Mouse (Mus musculus) lung, postnatal 0 days (tissue): ENCODE results near the gene Gm9913. TPM values are rescaled to one million over a fixed set of nuclear protein-coding genes. Genes with fewer than 3 reads are reported as not detected.

Source experiments
- ATAC-seq: fragments of 200-750 bp; cut with Nextera tagmentation; 2 replicates; pipeline ENCODE4 v1.8.0; 2017; ENCODE audit warnings: moderate library complexity
- DNase-seq: peaks from one replicate; pipeline ENCODE4 v3.0.0-alpha.2; 2016; ENCODE audit warnings: low spot score
- H3K27ac ChIP-seq: fragments of 300-500 bp; sonication (generic); 2 replicates; pipeline ENCODE4 v1.5.1; 2014; ENCODE audit warnings: antibody characterized with exemption, mild to moderate bottlenecking, low read length, mixed read lengths
- H3K27me3 ChIP-seq: fragments of 300-500 bp; sonication (generic); replicated peaks from 2 replicates; pipeline ENCODE4 v1.6.1; 2014; ENCODE audit warnings: low read length, mixed read lengths; ENCODE audit not compliant: insufficient read depth
- H3K36me3 ChIP-seq: fragments of 300-500 bp; sonication (generic); 2 replicates; pipeline ENCODE4 v1.6.1; 2014; ENCODE audit warnings: low read length, mixed read lengths; ENCODE audit not compliant: insufficient read depth
- H3K4me1 ChIP-seq: fragments of 300-500 bp; sonication (generic); 2 replicates; pipeline ENCODE4 v1.6.1; 2014; ENCODE audit warnings: antibody characterized with exemption, low read depth, low read length, mixed read lengths; ENCODE audit not compliant: insufficient read depth
- H3K4me2 ChIP-seq: fragments of 300-500 bp; sonication (generic); replicated peaks from 2 replicates; pipeline ENCODE4 v1.6.1; 2014; ENCODE audit warnings: low read depth, mild to moderate bottlenecking, low read length, moderate library complexity, mixed read lengths
- H3K4me3 ChIP-seq: fragments of 300-500 bp; sonication (generic); 2 replicates; pipeline ENCODE4 v1.5.1; 2014; ENCODE audit warnings: low read depth, low read length
- H3K9ac ChIP-seq: fragments of 300-500 bp; sonication (generic); replicated peaks from 2 replicates; pipeline ENCODE4 v1.6.1; 2014; ENCODE audit warnings: low read depth, mild to moderate bottlenecking
- H3K9me3 ChIP-seq: fragments of 300-500 bp; sonication (generic); 2 replicates; pipeline ENCODE4 v1.6.1; 2016; ENCODE audit warnings: low read length, mixed read lengths
- CTCF ChIP-seq: IDR thresholded peaks from 2 replicates; pipeline ENCODE4 v1.5.1; 2016; ENCODE audit warnings: antibody characterized with exemption, mild to moderate bottlenecking
- EP300 ChIP-seq: IDR thresholded peaks from 2 replicates; pipeline ENCODE4 v1.6.1; 2016; ENCODE audit warnings: antibody characterized with exemption, mild to moderate bottlenecking, control low read depth
- WGBS: fragments of 180-500 bp; shearing (Covaris S2); extraction: QIAGEN DNeasy Blood & Tissue Kit; methylation state at CpG from one replicate; pipeline ENCODE4 v1.1.7; 2014; 5-methylcytosine and 5-hydroxymethylcytosine counted together
- polyA plus RNA-seq: library from polyadenylated mRNA; unstranded; fragments of >200 nt; fragmentation: Nextera tagmentation; extraction: Ambion mirVana; gene quantifications from 2 replicates; pipeline ENCODE4 v1.2.1, GENCODE M21; 2015

Gm9913 gene
- polyA plus RNA-seq, 1 experiment from 2014 or later = 0.68 TPM

DNA sequence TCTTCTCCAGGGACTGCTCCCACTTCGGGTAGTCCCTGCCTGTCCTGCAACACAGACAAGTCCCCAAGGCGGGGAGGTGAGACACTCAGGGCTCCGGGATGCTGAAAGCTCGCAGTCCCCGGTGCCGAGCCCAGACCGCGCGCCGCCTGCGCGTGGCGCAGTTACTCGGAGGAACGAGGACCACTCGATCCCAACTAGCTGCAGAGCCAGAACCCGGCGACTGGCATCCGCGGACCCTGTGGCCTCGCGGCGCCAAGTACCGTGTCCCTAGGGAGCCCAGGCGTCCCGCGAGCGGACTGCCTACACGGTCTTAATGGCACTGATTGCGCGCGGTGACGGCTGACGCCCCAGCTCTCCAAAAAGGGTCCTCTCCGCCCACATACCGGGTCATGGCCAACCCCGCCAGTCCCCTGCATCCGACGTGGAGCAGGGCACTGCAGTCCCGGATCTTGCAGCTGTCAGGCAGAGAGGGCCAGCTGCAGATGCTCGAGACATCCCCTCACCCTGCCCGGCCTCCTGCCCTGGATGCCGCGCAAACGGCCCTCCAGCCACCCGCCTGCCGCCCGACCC, 942 bp downstream of the Gm9913 start:
- Histone ChIP-seq H3K9me3 (no peaks in the 10 kb centered on the region), H3K36me3 (no peaks in the 10 kb centered on the region), H3K27me3 (0 out of 2 replicates have a peak, but pooled peaks cover 5% of the 10 kb centered on the region), H3K4me3 (peak overlapping the region; percentile 61), H3K9ac (peak overlapping the region; percentile 70), H3K4me1 (peaks cover 5% of the 10 kb centered on the region; the same call in 1 of the 2 replicates), H3K27ac (peak overlapping the region; percentile 87), H3K4me2 (peak overlapping the region; percentile 87)
- DNase-seq = peak; percentile 66
- WGBS = under 1% methylated on average over 45 of the region's 48 CpGs
- TF ChIP-seq EP300 = no peak
- TF ChIP-seq CTCF = peak; percentile 28; the same call in 1 of the 2 replicates
- ATAC-seq = peak; percentile 70

DNA sequence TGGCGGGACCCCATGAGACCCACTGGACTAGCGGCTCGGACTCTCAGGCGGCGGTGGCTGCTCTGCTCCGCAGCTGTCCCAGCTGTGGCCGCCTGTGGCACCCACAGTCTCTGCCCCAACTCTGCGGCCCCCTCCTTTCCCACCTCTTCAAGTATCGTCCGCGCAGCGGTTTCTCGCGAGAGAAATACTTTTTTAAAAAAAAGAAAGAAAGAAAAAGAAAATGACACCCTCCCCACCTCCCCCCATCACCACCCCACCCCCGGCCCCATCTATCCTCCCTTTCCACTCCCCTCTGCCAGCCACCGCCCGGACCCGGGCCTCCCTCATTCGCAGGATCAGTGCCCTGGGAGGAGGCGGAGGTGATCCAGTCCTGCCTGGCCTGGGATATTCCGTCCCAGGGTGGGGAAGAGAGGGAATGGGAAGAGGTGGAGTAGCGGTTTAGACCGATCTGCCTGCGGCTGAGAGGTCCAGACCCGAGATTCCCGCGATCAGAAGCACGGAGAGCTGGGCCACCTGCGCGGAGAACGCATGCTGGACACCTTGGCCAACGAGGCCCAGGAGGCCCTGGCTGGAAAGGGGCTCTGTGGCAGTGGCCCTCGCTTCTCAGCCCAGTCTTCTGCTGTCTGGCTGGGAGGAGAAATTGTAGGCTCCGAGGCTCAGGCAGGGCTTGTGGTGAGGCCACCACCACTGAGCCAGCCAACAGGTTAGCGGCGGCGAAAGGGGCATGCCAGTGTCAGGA, 1.6 kb downstream of the Gm9913 start:
- no peaks in the 10 kb centered on the region for H3K9me3 ChIP-seq
- H3K27me3 ChIP-seq = 0 out of 2 replicates have a peak, but pooled peaks cover 5% of the 10 kb centered on the region
- H3K9ac ChIP-seq = peak overlapping the region; percentile 70
- TF ChIP-seq CTCF = no peak
- peak; percentile 36; the same call in 1 of the 2 replicates for TF ChIP-seq EP300
- H3K27ac ChIP-seq = peak overlapping the region; percentile 87
- peak overlapping the region; percentile 87 for H3K4me2 ChIP-seq
- DNase-seq (peak; percentile 91), ATAC-seq (peak; percentile 88)
- H3K36me3 ChIP-seq = no peaks in the 10 kb centered on the region
- peaks cover 5% of the 10 kb centered on the region; the same call in 1 of the 2 replicates for H3K4me1 ChIP-seq
- WGBS = 5% methylated on average over 35 of the region's 37 CpGs
- H3K4me3 ChIP-seq = peak overlapping the region; percentile 61

GRCm38 (mm10) chr2:125507893-125508292, 3.0 kb downstream of the Gm9913 start, which contains the start of gene Fbn1:
Fbn1 (minus strand) TSS chr2:125507993.
- H3K4me1 ChIP-seq = 0 out of 2 replicates have a peak, but pooled peaks cover 5% of the 10 kb centered on the region
- H3K4me2 ChIP-seq = peak within 1 kb of the TSS; percentile 87
- no peaks in the 10 kb centered on the region for H3K9me3 ChIP-seq
- H3K36me3 ChIP-seq = no peaks in the 10 kb centered on the region
- 73% methylated on average over 4 of the region's 4 CpGs for WGBS
- no peak for ATAC-seq
- no peak for DNase-seq
- H3K27ac ChIP-seq = peak within 1 kb of the TSS; percentile 87
- peak within 1 kb of the TSS; percentile 61; the same call in 1 of the 2 replicates for H3K4me3 ChIP-seq
- H3K27me3 ChIP-seq = 0 out of 2 replicates have a peak, but pooled peaks cover 5% of the 10 kb centered on the region
- TF ChIP-seq CTCF (no peak), EP300 (no peak)
- H3K9ac ChIP-seq = peak within 1 kb of the TSS; percentile 70

DNA sequence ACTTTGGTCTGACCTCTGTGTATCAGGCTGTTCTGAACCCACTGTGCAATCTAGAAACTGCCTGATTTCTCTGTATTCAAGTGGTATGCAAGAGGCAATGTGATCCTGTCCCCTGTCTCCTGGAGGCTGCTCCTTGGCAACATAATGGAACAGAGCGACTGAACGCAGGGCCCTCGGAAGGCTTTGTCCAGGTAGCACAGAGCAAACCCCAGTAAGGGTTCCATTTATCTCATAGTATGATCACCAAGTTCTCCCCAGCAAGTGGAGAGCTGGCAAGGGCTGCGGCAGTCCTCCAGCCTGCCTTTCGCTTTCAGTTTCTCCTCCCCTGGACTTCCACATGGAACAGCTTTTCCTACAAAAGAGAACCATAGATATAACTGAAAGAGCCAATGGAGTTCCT, 3.5 kb downstream of the Gm9913 start:
- H3K9ac ChIP-seq = no peak overlapping the region
- ATAC-seq = no peak
- H3K36me3 ChIP-seq = no peaks in the 10 kb centered on the region
- H3K27ac ChIP-seq = no peak overlapping the region
- no peaks in the 10 kb centered on the region for H3K9me3 ChIP-seq
- DNase-seq = no peak
- 94% methylated on average over 5 of the region's 5 CpGs for WGBS
- H3K4me1 ChIP-seq = 0 out of 2 replicates have a peak, but pooled peaks cover 5% of the 10 kb centered on the region
- H3K27me3 ChIP-seq = 0 out of 2 replicates have a peak, but pooled peaks cover 5% of the 10 kb centered on the region
- no peak for TF ChIP-seq EP300
- no peak for TF ChIP-seq CTCF
- no peak overlapping the region for H3K4me2 ChIP-seq
- H3K4me3 ChIP-seq = no peak overlapping the region

GRCm38 (mm10) chr2:125510752-125511151, 5.9 kb downstream of the Gm9913 start:
- no peak for TF ChIP-seq CTCF
- TF ChIP-seq EP300 = no peak
- 79% methylated on average over 2 of the region's 2 CpGs for WGBS

DNA sequence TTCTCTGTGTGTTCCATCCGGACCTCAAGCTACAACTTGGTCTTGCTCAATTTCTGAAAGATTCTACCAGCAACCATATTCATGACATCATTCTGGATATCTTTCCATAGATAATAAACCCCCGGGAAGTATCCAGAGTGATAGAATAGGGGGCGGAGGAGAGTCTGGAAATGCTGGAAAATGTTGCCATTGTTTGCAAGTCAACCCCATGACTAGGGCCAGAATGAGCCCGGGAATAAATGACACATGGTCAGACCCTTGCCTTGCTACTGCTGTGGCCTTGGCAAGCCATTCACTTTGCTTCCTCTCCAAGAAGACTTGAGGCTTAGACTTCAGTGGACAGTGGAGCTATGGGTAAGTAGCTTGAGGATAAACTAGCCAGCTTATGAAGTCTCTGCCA, 7.0 kb downstream of the Gm9913 start:
- no peak for ATAC-seq
- Histone ChIP-seq H3K4me2 (no peak overlapping the region), H3K9me3 (no peaks in the 10 kb centered on the region), H3K27me3 (no peaks in the 10 kb centered on the region), H3K4me3 (no peak overlapping the region), H3K36me3 (no peaks in the 10 kb centered on the region), H3K4me1 (no peaks in the 10 kb centered on the region), H3K9ac (no peak overlapping the region), H3K27ac (no peak overlapping the region)
- TF ChIP-seq EP300 (no peak), CTCF (no peak)
- WGBS = 74% methylated on average over 4 of the region's 4 CpGs
- DNase-seq = no peak

More at GRCm38 (mm10) chr2:125510752-125511151, 5.9 kb downstream of the Gm9913 start:
- H3K27ac ChIP-seq = no peak overlapping the region
- ATAC-seq (no peak), DNase-seq (no peak)
- no peaks in the 10 kb centered on the region for H3K36me3 ChIP-seq
- no peak overlapping the region for H3K4me3 ChIP-seq
- H3K9me3 ChIP-seq = no peaks in the 10 kb centered on the region
- H3K9ac ChIP-seq = no peak overlapping the region
- no peak overlapping the region for H3K4me2 ChIP-seq
- H3K27me3 ChIP-seq = 0 out of 2 replicates have a peak, but pooled peaks cover 5% of the 10 kb centered on the region
- 0 out of 2 replicates have a peak, but pooled peaks cover 5% of the 10 kb centered on the region for H3K4me1 ChIP-seq
